Mouse (Mus musculus) liver, embryonic 14.5 days (tissue): ENCODE measurements around the gene Asb1.

Source experiments
- CTCF ChIP-seq: IDR thresholded peaks from 2 replicates; pipeline ENCODE4 v1.5.1; 2016; ENCODE audit warnings: antibody characterized with exemption, low read depth, control low read depth
- EP300 ChIP-seq: IDR thresholded peaks from 2 replicates; pipeline ENCODE4 v1.6.1; 2016; ENCODE audit warnings: antibody characterized with exemption, low read depth

DNA sequence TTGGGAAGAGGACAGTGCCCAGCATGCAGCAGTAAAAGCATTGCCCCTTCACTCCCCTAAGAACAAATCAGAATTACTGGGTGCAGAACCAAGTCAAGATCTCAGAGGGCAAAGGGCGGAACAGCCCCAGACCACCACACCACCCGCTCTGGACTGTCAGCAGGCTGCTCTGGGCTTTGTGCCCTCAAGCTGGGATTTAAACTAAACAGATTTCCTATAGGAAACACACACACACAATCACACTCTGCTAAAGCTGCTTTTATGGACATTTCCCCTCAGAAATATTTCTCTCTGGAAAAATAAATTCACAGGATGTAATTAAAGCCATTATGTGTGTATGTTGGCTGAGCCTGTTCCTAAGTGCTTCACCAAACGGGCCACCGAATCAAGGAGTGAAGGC lies 8.1 kb upstream of the Asb1 start:
- TF ChIP-seq CTCF (no peak), EP300 (no peak)
